Mouse (Mus musculus) lung, adult 2 months (tissue): ENCODE results near the gene Fndc9.

Experiments
- CTCF ChIP-seq: fragments of 200-500 bp; IDR thresholded peaks from 2 replicates; pipeline ENCODE4 v1.5.1; 2011; ENCODE audit warnings: mild to moderate bottlenecking, low read length, control low read depth; ENCODE audit not compliant: insufficient read depth
- POLR2A ChIP-seq: fragments of 200-500 bp; IDR thresholded peaks from 2 replicates; pipeline ENCODE4 v1.6.1; 2011; ENCODE audit warnings: low read depth, mild to moderate bottlenecking, control low read depth, low read length, borderline replicate concordance; ENCODE audit errors: extremely low read depth

- TF ChIP-seq POLR2A (no peak), CTCF (no peak)
Measured at GRCm38 (mm10) chr11:46220211-46220610, 15.1 kb upstream of the Fndc9 start.
